Mouse (Mus musculus) lung, postnatal 36 days (tissue): ENCODE measurements around the gene Olfr1110.
"Not testable (repeated sequence)": the region's sequence is repeated elsewhere in the genome, so short reads cannot be mapped to it uniquely, and the experiment has no call there.

Experiments
- DNase-seq: peaks from one replicate; pipeline ENCODE4 v3.0.0; 2022; ENCODE audit warnings: mixed read lengths

The Olfr1110 gene

DNA sequence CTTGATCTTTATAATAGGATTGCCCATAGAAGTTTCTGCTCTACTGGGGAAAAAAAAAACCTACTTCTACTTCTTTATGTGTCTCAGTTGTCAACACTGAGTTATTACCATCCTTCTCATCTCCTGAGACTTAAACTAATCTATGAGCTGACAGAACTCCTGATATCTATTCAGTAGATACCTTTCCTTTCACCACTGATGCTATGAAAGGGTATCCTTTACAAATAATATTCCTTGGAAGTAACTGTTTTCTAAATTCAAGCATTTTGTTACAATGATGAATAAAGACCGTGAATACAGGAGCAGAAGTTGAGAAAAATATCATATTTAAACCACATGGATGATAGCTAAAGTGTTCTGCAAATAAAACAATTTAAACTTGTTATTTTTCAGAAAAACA is at the start of gene Olfr1110:
Gene Olfr1110, minus strand, starts transcription at position 101 of the 400 bp plus-strand sequence.
- no peak for DNase-seq

DNA sequence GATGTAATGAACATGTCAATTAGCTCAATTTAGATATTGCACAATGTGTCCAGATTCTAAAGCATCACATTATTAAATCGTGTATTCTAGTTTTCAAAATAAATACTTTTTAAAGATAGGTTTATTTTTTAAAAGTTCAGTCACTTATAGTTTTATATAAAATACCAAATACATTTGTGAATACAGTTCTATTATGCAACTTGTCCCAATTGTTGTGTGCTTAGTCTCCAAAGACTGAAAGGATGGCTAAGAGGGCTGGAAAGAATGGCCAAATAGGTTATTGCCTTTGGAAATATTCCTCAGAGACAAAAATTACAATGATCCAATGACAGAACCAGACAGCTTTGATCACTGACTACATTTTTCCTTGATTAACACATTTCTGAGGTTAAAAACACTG is 47.4 kb upstream of the Olfr1110 start, which contains the start of gene Olfr1112:
Gene Olfr1112, plus strand, starts transcription at position 301 of the 400 bp plus-strand sequence.
- no peak for DNase-seq

DNA sequence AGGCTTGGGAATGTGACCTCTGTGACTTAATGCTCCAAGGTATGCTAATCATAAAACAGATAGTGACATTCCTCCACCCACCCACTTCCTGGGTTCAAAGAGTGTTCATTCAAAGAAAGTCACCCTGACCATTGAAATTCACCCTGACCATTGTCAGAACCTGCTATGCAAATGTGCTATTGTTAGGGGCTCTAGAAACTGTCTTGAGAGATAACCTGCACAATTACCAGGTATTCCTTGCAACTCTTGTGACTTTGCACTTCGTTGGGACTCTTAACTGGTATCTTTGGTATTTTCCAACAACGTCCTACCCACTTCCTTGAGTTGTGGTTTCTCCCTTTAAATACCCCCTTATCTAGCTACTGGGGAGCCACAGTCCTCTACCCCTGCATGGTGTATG is 27.6 kb upstream of the Olfr1110 start:
- not testable (repeated sequence) for DNase-seq

DNA sequence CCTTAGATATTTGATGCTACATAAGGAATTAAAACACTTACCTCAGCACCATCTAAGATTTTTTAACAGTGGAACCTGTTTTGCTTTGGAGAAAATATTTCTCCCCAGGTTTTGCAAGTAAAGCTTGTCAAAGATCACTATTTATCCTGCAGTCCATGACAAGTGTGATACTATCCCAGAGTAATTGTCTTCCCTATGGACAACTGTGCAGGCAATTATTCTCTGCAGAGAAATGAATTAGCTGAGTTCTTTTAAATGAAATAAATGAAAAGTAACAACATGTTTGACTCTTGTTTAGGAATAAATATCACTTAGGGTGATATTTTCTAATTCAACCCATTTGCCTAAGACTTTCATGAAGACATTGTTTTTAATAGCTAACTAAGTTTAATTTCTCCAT is 12.4 kb upstream of the Olfr1110 start, which contains the start of gene Olfr1111:
Gene Olfr1111, minus strand, starts transcription at position 101 of the 400 bp plus-strand sequence.
- DNase-seq = no peak

DNA sequence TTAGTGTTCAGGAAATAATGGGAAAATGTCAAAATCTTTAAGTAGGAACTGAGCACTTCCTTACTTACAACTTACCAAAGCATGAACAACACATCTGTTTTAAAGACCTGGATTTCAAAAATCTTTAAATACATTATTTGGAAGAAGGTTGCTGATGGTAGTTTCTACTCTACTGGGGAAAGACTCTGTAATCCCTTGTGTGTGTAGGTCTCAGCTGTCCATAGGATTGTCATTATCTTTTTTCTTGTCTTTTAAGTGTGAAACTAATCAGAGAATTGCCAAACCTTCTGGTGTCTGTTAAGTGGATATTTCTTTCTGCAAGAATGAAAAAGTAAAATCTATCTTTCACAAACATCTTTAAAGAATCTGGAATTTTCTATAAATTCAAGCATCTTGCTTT is 25.6 kb downstream of the Olfr1110 start, which contains the start of gene Olfr259:
Gene Olfr259, minus strand, starts transcription at position 101 of the 400 bp plus-strand sequence.
- DNase-seq = no peak

DNA sequence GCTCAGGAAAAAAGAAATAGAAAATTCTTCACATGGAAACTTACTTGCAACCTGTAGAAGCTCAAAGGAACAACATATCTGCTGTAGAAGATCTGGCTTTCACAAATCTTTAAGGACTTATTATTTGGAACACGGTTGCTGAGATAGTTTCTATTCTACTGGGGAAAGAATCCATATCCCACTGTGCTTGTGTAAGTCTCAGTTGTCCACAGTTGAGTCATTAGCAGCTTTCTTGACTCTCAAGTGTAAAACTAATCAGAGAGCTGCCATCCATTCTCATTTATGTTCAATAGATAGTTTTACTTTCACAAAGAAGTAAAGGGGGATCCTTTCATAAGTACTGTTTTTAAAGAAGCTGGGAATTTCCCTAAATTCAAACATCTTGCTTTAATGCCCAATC is 44.2 kb downstream of the Olfr1110 start, which contains the start of gene Olfr1109:
Gene Olfr1109, minus strand, starts transcription at position 101 of the 400 bp plus-strand sequence.
- DNase-seq = no peak
